Mouse (Mus musculus): ENCODE results near the gene Ccnd3. TPM values are rescaled to one million over a fixed set of nuclear protein-coding genes. Genes with fewer than 3 reads are reported as not detected.

Gene Ccnd3
- polyA plus RNA-seq, 1 experiment from 2014 or later, result 412 TPM

- H3K9me3 ChIP-seq (replicated peaks; ENCODE audit: control insufficient read depth, low read length), result no peaks in the 10 kb centered on the region
- ATAC-seq (replicated peaks; ENCODE audit: extremely low read depth, insufficient read depth, low FRiP score), result no peak
- H3K4me3 ChIP-seq (ENCODE audit: low read length), result no peak overlapping the region
- H3K27me3 ChIP-seq (ENCODE audit: control insufficient read depth, insufficient read depth, low read length), result no peaks in the 10 kb centered on the region
- no peaks in the 10 kb centered on the region for H3K4me1 ChIP-seq (ENCODE audit: control insufficient read depth, insufficient read depth, low read length)
- H3K9ac ChIP-seq (ENCODE audit: low read length), result no peak overlapping the region
- WGBS, result 55% methylated on average over 8 of the region's 8 CpGs
- H3K36me3 ChIP-seq (ENCODE audit: control insufficient read depth, insufficient read depth), result no peaks in the 10 kb centered on the region
- no peak overlapping the region for H3K4me2 ChIP-seq (ENCODE audit: low read depth, low read length)
- no peak overlapping the region for H3K27ac ChIP-seq (ENCODE audit: low read length)
Measured at GRCm38 (mm10) chr17:47574028-47574427, 69.2 kb downstream of the Ccnd3 start.

- Histone ChIP-seq H3K4me3 (ENCODE audit: low read length) (no peak overlapping the region), H3K4me2 (ENCODE audit: low read depth, low read length) (no peak overlapping the region), H3K4me1 (ENCODE audit: control insufficient read depth, insufficient read depth, low read length) (no peaks in the 10 kb centered on the region), H3K27me3 (ENCODE audit: control insufficient read depth, insufficient read depth, low read length) (no peaks in the 10 kb centered on the region), H3K27ac (ENCODE audit: low read length) (no peak overlapping the region), H3K9me3 (replicated peaks; ENCODE audit: control insufficient read depth, low read length) (no peaks in the 10 kb centered on the region), H3K36me3 (ENCODE audit: control insufficient read depth, insufficient read depth) (no peaks in the 10 kb centered on the region), H3K9ac (ENCODE audit: low read length) (no peak overlapping the region)
- WGBS, result 58% methylated on average over 11 of the region's 11 CpGs
- ATAC-seq (replicated peaks; ENCODE audit: extremely low read depth, insufficient read depth, low FRiP score), result no peak
Measured at GRCm38 (mm10) chr17:47574830-47575229, 70.0 kb downstream of the Ccnd3 start.

GRCm38 (mm10) chr17:47578655-47579054 lies 73.8 kb downstream of the Ccnd3 start:
- no peaks in the 10 kb centered on the region for H3K27me3 ChIP-seq (ENCODE audit: control insufficient read depth, insufficient read depth, low read length)
- H3K9me3 ChIP-seq (replicated peaks; ENCODE audit: control insufficient read depth, low read length), result no peaks in the 10 kb centered on the region
- no peaks in the 10 kb centered on the region for H3K4me1 ChIP-seq (ENCODE audit: control insufficient read depth, insufficient read depth, low read length)
- H3K9ac ChIP-seq (ENCODE audit: low read length), result no peak overlapping the region
- 77% methylated on average over 6 of the region's 6 CpGs for WGBS
- H3K36me3 ChIP-seq (ENCODE audit: control insufficient read depth, insufficient read depth), result no peaks in the 10 kb centered on the region
- no peak for ATAC-seq (replicated peaks; ENCODE audit: extremely low read depth, insufficient read depth, low FRiP score)
- no peak overlapping the region for H3K4me2 ChIP-seq (ENCODE audit: low read depth, low read length)
- H3K27ac ChIP-seq (ENCODE audit: low read length), result no peak overlapping the region
- no peak overlapping the region for H3K4me3 ChIP-seq (ENCODE audit: low read length)

- no peaks in the 10 kb centered on the region for H3K27me3 ChIP-seq (ENCODE audit: control insufficient read depth, insufficient read depth, low read length)
- WGBS, result 90% methylated on average over 4 of the region's 4 CpGs
- ATAC-seq (replicated peaks; ENCODE audit: extremely low read depth, insufficient read depth, low FRiP score), result no peak
- no peak overlapping the region for H3K9ac ChIP-seq (ENCODE audit: low read length)
- H3K4me2 ChIP-seq (ENCODE audit: low read depth, low read length), result no peak overlapping the region
- no peaks in the 10 kb centered on the region for H3K4me1 ChIP-seq (ENCODE audit: control insufficient read depth, insufficient read depth, low read length)
- no peaks in the 10 kb centered on the region for H3K9me3 ChIP-seq (replicated peaks; ENCODE audit: control insufficient read depth, low read length)
- no peak overlapping the region for H3K4me3 ChIP-seq (ENCODE audit: low read length)
- no peak overlapping the region for H3K27ac ChIP-seq (ENCODE audit: low read length)
- H3K36me3 ChIP-seq (ENCODE audit: control insufficient read depth, insufficient read depth), result no peaks in the 10 kb centered on the region
Measured at GRCm38 (mm10) chr17:47580962-47581361, 76.1 kb downstream of the Ccnd3 start.

GRCm38 (mm10) chr17:47588517-47588916 lies 83.7 kb downstream of the Ccnd3 start:
- peaks cover 6% of the 10 kb centered on the region for H3K4me1 ChIP-seq (ENCODE audit: control insufficient read depth, insufficient read depth, low read length)
- H3K27me3 ChIP-seq (ENCODE audit: control insufficient read depth, insufficient read depth, low read length), result no peaks in the 10 kb centered on the region
- no peaks in the 10 kb centered on the region for H3K9me3 ChIP-seq (replicated peaks; ENCODE audit: control insufficient read depth, low read length)
- H3K36me3 ChIP-seq (ENCODE audit: control insufficient read depth, insufficient read depth), result no peaks in the 10 kb centered on the region
- H3K4me2 ChIP-seq (ENCODE audit: low read depth, low read length), result no peak overlapping the region
- H3K4me3 ChIP-seq (ENCODE audit: low read length), result no peak overlapping the region
- H3K9ac ChIP-seq (ENCODE audit: low read length), result no peak overlapping the region
- ATAC-seq (replicated peaks; ENCODE audit: extremely low read depth, insufficient read depth, low FRiP score), result no peak
- WGBS, result 78% methylated on average over 8 of the region's 8 CpGs
- H3K27ac ChIP-seq (ENCODE audit: low read length), result no peak overlapping the region

GRCm38 (mm10) chr17:47591073-47591472 lies 86.2 kb downstream of the Ccnd3 start:
- Histone ChIP-seq H3K4me2 (ENCODE audit: low read depth, low read length) (no peak overlapping the region), H3K4me1 (ENCODE audit: control insufficient read depth, insufficient read depth, low read length) (peaks cover 14% of the 10 kb centered on the region), H3K27ac (ENCODE audit: low read length) (no peak overlapping the region), H3K9me3 (replicated peaks; ENCODE audit: control insufficient read depth, low read length) (no peaks in the 10 kb centered on the region), H3K36me3 (ENCODE audit: control insufficient read depth, insufficient read depth) (no peaks in the 10 kb centered on the region), H3K4me3 (ENCODE audit: low read length) (no peak overlapping the region), H3K9ac (ENCODE audit: low read length) (no peak overlapping the region), H3K27me3 (ENCODE audit: control insufficient read depth, insufficient read depth, low read length) (no peaks in the 10 kb centered on the region)
- WGBS, result 48% methylated on average over 3 of the region's 3 CpGs
- ATAC-seq (replicated peaks; ENCODE audit: extremely low read depth, insufficient read depth, low FRiP score), result no peak

- peaks cover 9% of the 10 kb centered on the region for H3K36me3 ChIP-seq (ENCODE audit: control insufficient read depth, insufficient read depth)
- H3K9ac ChIP-seq (ENCODE audit: low read length), result peak overlapping the region; percentile 90
- H3K9me3 ChIP-seq (replicated peaks; ENCODE audit: control insufficient read depth, low read length), result no peaks in the 10 kb centered on the region
- H3K4me3 ChIP-seq (ENCODE audit: low read length), result peak overlapping the region; percentile 75
- peak overlapping the region; percentile 91 for H3K4me2 ChIP-seq (ENCODE audit: low read depth, low read length)
- peaks cover 35% of the 10 kb centered on the region for H3K4me1 ChIP-seq (ENCODE audit: control insufficient read depth, insufficient read depth, low read length)
- no peaks in the 10 kb centered on the region for H3K27me3 ChIP-seq (ENCODE audit: control insufficient read depth, insufficient read depth, low read length)
- under 1% methylated on average over 63 of the region's 63 CpGs for WGBS
- H3K27ac ChIP-seq (ENCODE audit: low read length), result peak overlapping the region; percentile 98
- peak; percentile 84 for ATAC-seq (replicated peaks; ENCODE audit: extremely low read depth, insufficient read depth, low FRiP score)
Measured at GRCm38 (mm10) chr17:47593215-47593853, 88.5 kb downstream of the Ccnd3 start.

- ATAC-seq (replicated peaks; ENCODE audit: extremely low read depth, insufficient read depth, low FRiP score), result no peak
- no peaks in the 10 kb centered on the region for H3K9me3 ChIP-seq (replicated peaks; ENCODE audit: control insufficient read depth, low read length)
- H3K36me3 ChIP-seq (ENCODE audit: control insufficient read depth, insufficient read depth), result peaks cover 12% of the 10 kb centered on the region
- H3K4me3 ChIP-seq (ENCODE audit: low read length), result peak overlapping the region; percentile 75
- under 1% methylated on average over 13 of the region's 13 CpGs for WGBS
- H3K4me2 ChIP-seq (ENCODE audit: low read depth, low read length), result peak overlapping the region; percentile 91
- H3K27me3 ChIP-seq (ENCODE audit: control insufficient read depth, insufficient read depth, low read length), result no peaks in the 10 kb centered on the region
- peak overlapping the region; percentile 98 for H3K27ac ChIP-seq (ENCODE audit: low read length)
- peak overlapping the region; percentile 90 for H3K9ac ChIP-seq (ENCODE audit: low read length)
- H3K4me1 ChIP-seq (ENCODE audit: control insufficient read depth, insufficient read depth, low read length), result peaks cover 37% of the 10 kb centered on the region
Measured at GRCm38 (mm10) chr17:47593854-47594182, 89.0 kb downstream of the Ccnd3 start.

GRCm38 (mm10) chr17:47594183-47594968 lies 89.5 kb downstream of the Ccnd3 start:
- ATAC-seq (replicated peaks; ENCODE audit: extremely low read depth, insufficient read depth, low FRiP score), result no peak
- H3K9ac ChIP-seq (ENCODE audit: low read length), result peak overlapping the region; percentile 90
- H3K9me3 ChIP-seq (replicated peaks; ENCODE audit: control insufficient read depth, low read length), result no peaks in the 10 kb centered on the region
- peaks cover 12% of the 10 kb centered on the region for H3K36me3 ChIP-seq (ENCODE audit: control insufficient read depth, insufficient read depth)
- 1% methylated on average over 38 of the region's 43 CpGs for WGBS
- peak overlapping the region; percentile 75 for H3K4me3 ChIP-seq (ENCODE audit: low read length)
- H3K27me3 ChIP-seq (ENCODE audit: control insufficient read depth, insufficient read depth, low read length), result no peaks in the 10 kb centered on the region
- peaks cover 38% of the 10 kb centered on the region for H3K4me1 ChIP-seq (ENCODE audit: control insufficient read depth, insufficient read depth, low read length)
- H3K27ac ChIP-seq (ENCODE audit: low read length), result peak overlapping the region; percentile 98
- peak overlapping the region; percentile 91 for H3K4me2 ChIP-seq (ENCODE audit: low read depth, low read length)

Measured in heart, embryonic 16.5 days (tissue).